Mouse (Mus musculus) kidney, embryonic 15.5 days (tissue): ENCODE data around the gene Cyp21a1. TPM values are rescaled to one million over a fixed set of nuclear protein-coding genes. Genes with fewer than 3 reads are reported as not detected.
"Not testable (repeated sequence)": the region's sequence is repeated elsewhere in the genome, so short reads cannot be mapped to it uniquely, and the experiment has no call there.

Experiments used
- ATAC-seq: fragments of 200-750 bp; cut with Nextera tagmentation; replicated peaks from 2 replicates; pipeline ENCODE4 v1.8.0; 2017; ENCODE audit warnings: moderate TSS enrichment; ENCODE audit not compliant: low FRiP score
- H3K27ac ChIP-seq: fragments of 300-500 bp; sonication (generic); 2 replicates; pipeline ENCODE4 v1.5.1; 2015; ENCODE audit warnings: mild to moderate bottlenecking, inconsistent platforms
- H3K27me3 ChIP-seq: fragments of 300-500 bp; sonication (generic); 2 replicates; pipeline ENCODE4 v1.6.1; 2015; ENCODE audit warnings: inconsistent platforms
- H3K36me3 ChIP-seq: fragments of 300-500 bp; sonication (generic); 2 replicates; pipeline ENCODE4 v1.6.1; 2015; ENCODE audit warnings: inconsistent platforms
- H3K4me1 ChIP-seq: fragments of 300-500 bp; sonication (generic); 2 replicates; pipeline ENCODE4 v1.6.1; 2015; ENCODE audit warnings: inconsistent platforms
- H3K4me2 ChIP-seq: fragments of 300-500 bp; sonication (generic); 2 replicates; pipeline ENCODE4 v1.6.1; 2015; ENCODE audit warnings: moderate library complexity, mild to moderate bottlenecking, inconsistent platforms
- H3K4me3 ChIP-seq: fragments of 300-500 bp; sonication (generic); replicated peaks from 2 replicates; pipeline ENCODE4 v1.5.1; 2015; ENCODE audit warnings: mild to moderate bottlenecking, inconsistent platforms
- H3K9ac ChIP-seq: fragments of 300-500 bp; sonication (generic); 2 replicates; pipeline ENCODE4 v1.6.1; 2015; ENCODE audit warnings: mild to moderate bottlenecking, inconsistent platforms
- H3K9me3 ChIP-seq: fragments of 300-500 bp; sonication (generic); replicated peaks from 2 replicates; pipeline ENCODE4 v1.6.1; 2016; ENCODE audit warnings: inconsistent platforms
- WGBS: fragments of 180-500 bp; shearing (Covaris S2); methylation state at CpG from one replicate; pipeline ENCODE4 v1.1.7; 2015; ENCODE audit warnings: mixed read lengths; 5-methylcytosine and 5-hydroxymethylcytosine counted together
- polyA plus RNA-seq: library from polyadenylated mRNA; unstranded; fragments of >200 nt; fragmentation: Nextera tagmentation; extraction: Ambion mirVana; gene quantifications from 2 replicates; pipeline ENCODE4 v1.2.1, GENCODE M21; 2015

The Cyp21a1 gene
- polyA plus RNA-seq, 1 experiment from 2014 or later = 45.4 TPM

GRCm38 (mm10) chr17:34836155-34836855, 31.9 kb upstream of the Cyp21a1 start:
- peak; percentile 75 for ATAC-seq
- Histone ChIP-seq H3K9me3 (no peaks in the 10 kb centered on the region), H3K4me1 (peaks cover 25% of the 10 kb centered on the region), H3K4me2 (peak overlapping the region; percentile 99), H3K9ac (peak overlapping the region; percentile 72), H3K27me3 (no peaks in the 10 kb centered on the region), H3K4me3 (peak overlapping the region; percentile 74), H3K36me3 (peaks cover 53% of the 10 kb centered on the region), H3K27ac (peak overlapping the region; percentile 63)
- WGBS = 3% methylated on average over 48 of the region's 48 CpGs

DNA sequence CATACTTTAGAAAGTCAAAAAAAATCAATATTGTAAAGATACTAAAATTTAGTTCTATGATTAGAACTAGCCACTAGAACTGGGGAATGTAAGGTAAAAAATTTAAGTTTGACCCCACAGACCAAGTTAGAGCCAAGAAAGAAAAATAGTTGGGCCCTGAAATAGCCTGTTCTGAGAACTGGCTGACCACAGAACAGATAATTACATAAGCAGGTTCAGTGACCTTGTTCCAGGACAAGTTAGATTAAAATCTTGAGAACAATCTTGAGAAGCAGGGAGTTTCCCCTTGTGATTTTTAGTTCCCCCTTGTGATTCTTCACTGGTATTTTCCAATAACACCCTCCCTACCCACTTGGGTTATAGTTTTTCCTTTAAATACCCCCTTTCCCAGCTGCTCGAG, 26.4 kb upstream of the Cyp21a1 start:
- peaks cover 80% of the 10 kb centered on the region for H3K36me3 ChIP-seq
- not testable (repeated sequence) for H3K27ac ChIP-seq, H3K4me1 ChIP-seq, H3K9ac ChIP-seq, H3K27me3 ChIP-seq, H3K4me2 ChIP-seq, ATAC-seq, H3K9me3 ChIP-seq, H3K4me3 ChIP-seq
- WGBS = 88% methylated on average over 1 of the region's 1 CpGs

DNA sequence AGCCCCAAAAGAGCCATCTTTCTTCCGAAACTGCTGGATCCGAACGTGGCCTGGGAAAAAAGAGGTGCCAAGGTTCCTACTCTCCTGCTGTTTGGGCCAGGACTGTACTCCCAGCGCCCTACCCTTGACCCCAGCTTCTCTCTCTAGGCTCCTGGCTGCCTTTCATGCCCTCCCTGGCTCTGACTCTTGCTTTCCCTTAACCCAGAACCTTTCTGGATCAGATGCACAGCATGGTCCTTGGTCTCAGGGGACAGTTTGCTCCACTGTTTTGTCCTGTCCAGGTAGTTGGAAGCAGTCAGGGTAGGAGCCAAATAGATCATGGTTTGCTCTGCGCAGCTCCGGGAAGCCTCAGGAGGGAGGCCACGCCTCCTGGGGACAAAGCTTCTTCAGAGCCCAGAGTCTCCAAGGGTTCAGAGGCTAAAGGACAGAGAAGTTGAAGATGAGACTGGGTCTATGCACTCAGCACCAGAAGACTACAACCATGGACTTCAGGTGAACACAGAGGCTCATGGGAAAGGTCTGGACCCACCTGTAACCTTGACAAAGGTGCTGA, 10.5 kb upstream of the Cyp21a1 start:
- H3K9ac ChIP-seq = no peak overlapping the region
- ATAC-seq = no peak

GRCm38 (mm10) chr17:34813747-34814146, 9.4 kb upstream of the Cyp21a1 start:
- not testable (repeated sequence) for H3K27ac ChIP-seq, H3K9me3 ChIP-seq, H3K4me1 ChIP-seq, ATAC-seq, H3K9ac ChIP-seq, H3K4me3 ChIP-seq, H3K27me3 ChIP-seq, H3K4me2 ChIP-seq, H3K36me3 ChIP-seq
- 61% methylated on average over 12 of the region's 12 CpGs for WGBS

More for the DNA sequence above, 10.5 kb upstream of the Cyp21a1 start:
- Histone ChIP-seq H3K27ac (no peak overlapping the region), H3K4me1 (no peaks in the 10 kb centered on the region), H3K4me2 (no peak overlapping the region), H3K4me3 (no peak overlapping the region), H3K27me3 (no peaks in the 10 kb centered on the region), H3K9me3 (no peaks in the 10 kb centered on the region), H3K36me3 (no peaks in the 10 kb centered on the region)
- WGBS = 85% methylated on average over 7 of the region's 7 CpGs

DNA sequence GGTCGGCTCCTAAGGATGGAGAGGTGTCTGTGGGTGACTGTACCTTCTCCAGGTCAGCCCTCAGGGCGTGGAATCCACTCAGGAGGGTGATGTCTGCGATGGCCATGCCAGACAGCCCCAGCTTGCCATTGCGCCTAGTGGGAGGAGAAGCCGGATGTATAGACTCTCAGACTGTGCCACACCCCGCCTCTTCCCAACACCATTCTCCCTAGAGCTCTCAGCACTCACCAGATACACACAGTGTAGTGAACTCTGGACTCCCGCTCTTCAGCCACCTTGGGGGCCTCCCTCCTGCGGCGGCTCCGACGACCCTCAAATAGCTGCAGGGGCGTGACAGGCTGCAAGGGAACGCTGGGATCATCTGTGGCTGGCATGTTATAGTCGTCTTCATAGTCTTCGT, 6.9 kb upstream of the Cyp21a1 start:
- H3K36me3 ChIP-seq = no peaks in the 10 kb centered on the region
- no peak overlapping the region for H3K4me2 ChIP-seq
- H3K9ac ChIP-seq = no peak overlapping the region
- WGBS = 73% methylated on average over 15 of the region's 15 CpGs
- no peaks in the 10 kb centered on the region for H3K9me3 ChIP-seq
- H3K27me3 ChIP-seq = no peaks in the 10 kb centered on the region
- H3K27ac ChIP-seq = no peak overlapping the region
- no peaks in the 10 kb centered on the region for H3K4me1 ChIP-seq
- no peak for ATAC-seq
- no peak overlapping the region for H3K4me3 ChIP-seq

- not testable (repeated sequence) for H3K27me3 ChIP-seq, H3K9me3 ChIP-seq, H3K4me3 ChIP-seq, H3K9ac ChIP-seq, H3K4me2 ChIP-seq, H3K4me1 ChIP-seq, H3K27ac ChIP-seq, ATAC-seq, H3K36me3 ChIP-seq
- WGBS = 74% methylated on average over 8 of the region's 8 CpGs
Observed at GRCm38 (mm10) chr17:34810811-34811210, 6.5 kb upstream of the Cyp21a1 start.

DNA sequence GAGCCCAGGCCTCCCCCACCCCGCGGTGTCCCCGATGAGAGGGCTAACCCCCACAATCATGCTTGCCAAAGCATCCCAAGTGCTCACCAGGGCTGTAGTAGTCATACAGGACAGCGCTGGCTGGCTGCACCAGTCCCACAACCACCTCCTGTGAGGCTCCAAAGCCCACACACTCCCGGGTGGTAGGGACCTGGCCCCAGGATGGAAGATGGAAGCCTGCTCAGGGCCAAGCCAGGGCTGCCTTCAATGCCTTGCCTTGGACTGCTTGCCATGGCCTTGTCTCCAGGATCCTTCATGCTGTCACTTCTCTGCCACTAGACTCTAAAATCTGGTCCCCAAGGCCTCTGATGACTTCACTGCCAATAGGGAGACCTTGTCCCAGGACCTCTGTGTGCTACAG, 6.0 kb upstream of the Cyp21a1 start:
- not testable (repeated sequence) for H3K9me3 ChIP-seq, H3K9ac ChIP-seq, H3K4me3 ChIP-seq, H3K4me1 ChIP-seq, H3K27me3 ChIP-seq, H3K27ac ChIP-seq, H3K36me3 ChIP-seq, ATAC-seq, H3K4me2 ChIP-seq
- 87% methylated on average over 5 of the region's 5 CpGs for WGBS

DNA sequence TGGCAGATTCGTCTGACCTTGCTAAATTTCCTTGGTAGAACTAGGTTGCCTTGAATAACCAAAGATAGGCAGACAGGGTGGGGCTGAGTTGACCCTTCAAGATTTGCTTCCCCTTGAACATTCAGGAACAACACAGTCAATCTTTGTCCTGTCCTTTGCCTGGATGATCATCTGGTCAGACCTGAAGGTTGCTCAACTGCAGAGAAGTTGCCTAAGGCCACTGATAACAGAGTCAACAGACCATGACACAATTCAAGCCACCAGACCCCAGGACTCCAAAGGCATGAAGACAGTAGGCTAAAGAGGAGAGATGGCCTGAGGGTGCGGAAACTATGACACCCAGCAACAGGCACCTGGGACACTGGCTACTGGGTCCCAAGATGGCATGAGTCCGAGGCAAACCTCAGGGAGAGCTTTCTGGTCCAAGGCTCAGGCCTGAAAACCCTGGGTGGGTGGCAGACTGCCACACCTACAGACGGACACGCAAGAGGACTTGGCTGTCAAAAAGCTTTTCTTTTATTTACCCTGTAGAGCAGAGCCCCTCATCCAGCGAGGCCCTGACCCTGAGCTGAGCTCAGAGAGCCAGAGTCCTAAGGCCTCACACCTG, 4.3 kb upstream of the Cyp21a1 start:
- ATAC-seq = no peak
- no peak overlapping the region for H3K4me2 ChIP-seq
- peaks cover 6% of the 10 kb centered on the region; the same call in 1 of the 2 replicates for H3K9me3 ChIP-seq
- no peaks in the 10 kb centered on the region for H3K4me1 ChIP-seq
- H3K27me3 ChIP-seq = no peaks in the 10 kb centered on the region
- H3K9ac ChIP-seq = no peak overlapping the region
- WGBS = 82% methylated on average over 6 of the region's 6 CpGs
- H3K36me3 ChIP-seq = no peaks in the 10 kb centered on the region
- no peak overlapping the region for H3K27ac ChIP-seq
- H3K4me3 ChIP-seq = no peak overlapping the region

DNA sequence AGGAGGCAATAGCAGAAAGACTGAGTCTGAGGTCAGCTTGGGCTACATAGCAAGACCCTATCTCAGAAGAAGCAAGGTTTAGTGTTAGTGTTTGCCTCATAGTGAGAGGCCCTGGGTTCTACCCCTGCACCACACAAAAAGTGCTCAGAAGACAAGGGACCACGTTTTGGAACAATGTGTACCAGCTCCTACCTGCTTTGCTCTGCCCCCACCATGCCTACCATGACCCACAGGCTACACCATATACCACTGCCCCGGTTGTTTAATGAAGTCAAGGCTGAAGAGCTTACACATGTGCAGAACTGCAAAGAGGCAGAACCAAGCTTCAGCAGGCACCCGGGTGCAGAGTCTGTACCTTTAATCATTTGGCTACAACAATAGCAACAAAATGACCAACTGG, 2.8 kb upstream of the Cyp21a1 start:
- no peak overlapping the region for H3K4me3 ChIP-seq
- no peaks in the 10 kb centered on the region for H3K27me3 ChIP-seq
- no peak overlapping the region for H3K9ac ChIP-seq
- 63% methylated on average over 3 of the region's 3 CpGs for WGBS
- no peak overlapping the region for H3K4me2 ChIP-seq
- no peak overlapping the region for H3K27ac ChIP-seq
- H3K9me3 ChIP-seq = peaks cover 6% of the 10 kb centered on the region; the same call in 1 of the 2 replicates
- no peaks in the 10 kb centered on the region for H3K36me3 ChIP-seq
- ATAC-seq = no peak
- no peaks in the 10 kb centered on the region for H3K4me1 ChIP-seq

- ATAC-seq = no peak
- Histone ChIP-seq H3K27ac (no peak overlapping the region), H3K4me3 (no peak overlapping the region), H3K36me3 (no peaks in the 10 kb centered on the region), H3K4me1 (no peaks in the 10 kb centered on the region), H3K27me3 (no peaks in the 10 kb centered on the region), H3K4me2 (no peak overlapping the region), H3K9me3 (peaks cover 6% of the 10 kb centered on the region; the same call in 1 of the 2 replicates), H3K9ac (no peak overlapping the region)
- 72% methylated on average over 6 of the region's 6 CpGs for WGBS
Observed at GRCm38 (mm10) chr17:34804871-34805562, 656 bp upstream of the Cyp21a1 start.

DNA sequence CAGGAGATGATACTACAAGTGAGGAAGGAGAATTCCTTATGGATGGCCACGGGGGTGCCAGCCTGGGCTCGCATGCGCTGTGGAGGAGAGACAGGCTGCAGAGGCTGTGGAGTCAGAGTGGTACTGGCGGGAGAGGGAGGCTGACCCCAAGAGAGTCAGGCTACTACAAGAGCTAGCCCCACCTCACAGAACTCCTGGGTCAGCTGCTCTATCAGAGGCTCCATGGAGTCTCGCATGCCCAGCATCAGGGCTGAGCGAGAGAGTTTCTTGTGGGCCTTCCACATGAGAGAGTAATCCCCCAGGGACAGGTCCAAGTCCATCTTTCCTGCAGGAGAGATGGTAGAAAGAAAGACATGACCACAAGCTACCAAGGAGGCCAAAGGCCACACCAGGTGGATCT, 994 bp downstream of the Cyp21a1 start:
- WGBS = 94% methylated on average over 6 of the region's 6 CpGs

DNA sequence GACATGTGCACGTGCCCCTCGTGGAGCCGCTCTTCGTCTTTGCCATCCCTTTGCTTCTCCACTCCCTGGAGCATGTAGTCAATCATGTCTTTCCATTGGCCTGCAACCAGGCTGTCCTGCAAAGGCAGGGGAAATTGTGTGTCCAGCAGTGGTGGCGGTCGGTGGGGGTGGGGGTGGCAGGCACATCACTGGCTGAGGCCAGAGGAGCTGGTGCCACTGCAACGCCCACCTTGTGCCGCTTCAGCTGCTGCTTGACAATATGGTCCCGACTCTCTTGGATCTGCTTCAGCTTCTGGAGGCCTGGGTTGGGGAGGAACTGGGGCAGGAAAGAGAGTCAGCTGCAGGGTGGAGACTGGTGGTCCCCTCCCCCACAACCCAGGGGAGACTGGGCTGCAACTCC, 1.6 kb downstream of the Cyp21a1 start:
- H3K36me3 ChIP-seq, H3K4me1 ChIP-seq, H3K4me2 ChIP-seq, H3K9me3 ChIP-seq, ATAC-seq, H3K9ac ChIP-seq, H3K27ac ChIP-seq, H3K4me3 ChIP-seq, H3K27me3 ChIP-seq: not testable (repeated sequence)
- 92% methylated on average over 9 of the region's 9 CpGs for WGBS

More for the DNA sequence above, 994 bp downstream of the Cyp21a1 start:
- not testable (repeated sequence) for H3K36me3 ChIP-seq, H3K9ac ChIP-seq, H3K4me3 ChIP-seq, H3K4me1 ChIP-seq, H3K27me3 ChIP-seq, H3K4me2 ChIP-seq, H3K9me3 ChIP-seq, H3K27ac ChIP-seq, ATAC-seq
